Mouse (Mus musculus): ENCODE data around the gene Megf11.
A peak's percentile ranks its signal among the peaks of the same experiment; 100 is the strongest.
"Not testable (repeated sequence)": the region's sequence is repeated elsewhere in the genome, so short reads cannot be mapped to it uniquely, and the experiment has no call there.

Megf11 gene

GRCm38 (mm10) chr9:64697006-64697405 is 311.6 kb downstream of the Megf11 start:
- DNase-seq (ENCODE audit: low read depth, low spot score), result no peak

- DNase-seq (ENCODE audit: low read depth, low spot score), result no peak
Measured at GRCm38 (mm10) chr9:64697677-64698076, 312.3 kb downstream of the Megf11 start.

DNA sequence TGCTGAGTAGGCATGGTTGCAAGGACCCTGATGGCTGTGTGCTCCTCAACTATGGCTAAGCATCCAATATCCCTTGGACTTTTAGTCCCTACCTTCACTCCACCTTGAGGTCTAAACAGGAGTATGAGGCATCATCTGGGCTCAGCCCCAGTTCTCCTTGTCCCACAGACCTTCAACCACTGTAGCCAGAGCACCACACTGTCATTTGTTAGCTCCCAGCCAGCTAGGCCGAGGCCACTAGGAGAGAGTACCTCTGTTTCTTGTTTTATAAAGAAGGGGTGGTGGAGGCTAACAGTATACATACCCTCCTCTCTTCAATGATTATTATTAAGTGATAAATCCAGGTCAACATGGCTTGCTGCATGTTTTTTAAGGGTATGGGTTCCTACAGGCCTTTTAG is 313.2 kb downstream of the Megf11 start:
- no peak for DNase-seq (ENCODE audit: low read depth, low spot score)

GRCm38 (mm10) chr9:64700451-64701311 is 315.3 kb downstream of the Megf11 start:
- DNase-seq (ENCODE audit: low read depth, low spot score), result no peak

DNA sequence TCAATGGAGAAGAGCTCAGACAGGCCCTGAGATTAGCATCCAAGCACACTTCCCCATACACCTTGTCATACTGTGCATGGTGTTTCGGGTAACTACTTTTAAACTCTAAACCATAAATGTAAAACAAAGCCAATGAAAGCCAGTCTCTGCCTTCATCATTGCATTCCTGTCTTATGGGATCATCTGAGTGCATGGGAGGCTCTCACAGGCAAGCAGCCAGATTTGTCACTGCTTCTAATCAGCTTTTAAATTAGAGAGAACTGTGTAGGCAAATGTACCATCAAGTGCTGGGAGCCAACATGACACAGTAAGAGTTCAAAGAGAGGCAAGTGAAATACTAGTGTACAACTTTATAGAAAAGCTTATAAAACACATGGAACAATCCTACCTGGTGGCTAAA is 316.2 kb downstream of the Megf11 start:
- DNase-seq (ENCODE audit: low read depth, low spot score), result peak; percentile 60

DNA sequence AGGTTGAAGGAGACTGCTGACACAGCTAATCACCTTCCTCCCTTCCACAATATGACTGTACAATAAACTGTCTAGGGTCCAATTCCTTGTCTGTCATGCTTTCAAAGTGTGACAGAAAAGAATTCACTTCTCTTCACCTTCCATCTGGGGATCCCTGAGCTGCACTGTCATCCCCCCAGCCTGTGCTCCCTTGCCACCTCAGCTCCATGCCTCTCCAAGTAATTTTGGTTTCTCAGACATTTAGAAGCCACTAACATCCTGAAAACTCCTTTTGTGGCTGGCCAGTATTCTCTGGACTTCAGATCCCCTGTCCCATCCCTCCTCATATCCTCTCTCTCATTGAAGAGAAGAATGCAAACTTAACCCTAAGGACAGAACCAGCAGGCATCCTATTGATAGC is 317.0 kb downstream of the Megf11 start:
- no peak for DNase-seq (ENCODE audit: low read depth, low spot score)

DNA sequence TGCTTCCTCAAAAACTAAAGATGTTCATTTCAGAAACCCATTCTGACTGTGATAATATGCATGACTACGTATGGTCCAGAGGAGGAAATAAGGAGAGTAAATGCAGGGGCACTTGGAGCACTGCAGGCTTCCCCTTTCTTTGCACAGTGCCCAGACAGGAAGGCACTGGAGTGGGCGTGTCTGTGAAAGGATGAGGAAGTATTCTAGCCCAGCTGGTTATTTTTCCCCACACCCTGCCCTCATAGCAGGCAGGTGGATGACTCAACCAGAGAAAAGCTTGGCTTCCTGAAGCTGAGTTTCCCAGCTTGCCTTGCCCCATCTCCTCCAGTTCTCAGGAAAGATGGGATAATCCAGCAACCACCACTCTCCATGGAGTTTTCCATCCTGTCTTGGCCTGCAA is 317.5 kb downstream of the Megf11 start:
- DNase-seq (ENCODE audit: low read depth, low spot score), result peak; percentile 67

DNA sequence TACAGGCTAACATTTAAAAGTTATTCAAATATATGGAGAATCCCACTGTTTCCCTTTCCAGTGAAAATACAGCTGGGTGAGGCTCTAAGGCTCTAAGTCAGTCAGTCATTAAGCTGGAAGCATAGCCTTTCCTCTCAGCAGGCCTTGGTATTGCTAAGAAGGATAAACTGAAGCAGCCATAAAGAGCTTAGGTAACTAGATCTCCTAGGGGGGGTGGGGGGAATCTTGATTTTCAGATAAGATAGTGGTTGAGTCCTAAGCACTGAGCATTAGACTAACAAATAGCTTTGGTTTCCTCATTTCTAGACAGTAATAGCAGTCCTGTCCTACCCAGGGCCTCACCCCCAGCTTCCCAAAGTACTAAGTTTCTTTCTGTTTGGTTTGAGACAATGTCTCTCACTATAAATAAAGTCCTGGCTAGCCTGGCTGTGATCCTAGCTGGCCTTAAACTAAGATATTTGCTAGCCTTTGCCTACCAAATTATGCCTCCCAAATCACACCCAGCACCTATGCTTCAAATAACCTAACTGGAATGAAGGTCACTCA is 318.1 kb downstream of the Megf11 start:
- no peak for DNase-seq (ENCODE audit: low read depth, low spot score)

DNA sequence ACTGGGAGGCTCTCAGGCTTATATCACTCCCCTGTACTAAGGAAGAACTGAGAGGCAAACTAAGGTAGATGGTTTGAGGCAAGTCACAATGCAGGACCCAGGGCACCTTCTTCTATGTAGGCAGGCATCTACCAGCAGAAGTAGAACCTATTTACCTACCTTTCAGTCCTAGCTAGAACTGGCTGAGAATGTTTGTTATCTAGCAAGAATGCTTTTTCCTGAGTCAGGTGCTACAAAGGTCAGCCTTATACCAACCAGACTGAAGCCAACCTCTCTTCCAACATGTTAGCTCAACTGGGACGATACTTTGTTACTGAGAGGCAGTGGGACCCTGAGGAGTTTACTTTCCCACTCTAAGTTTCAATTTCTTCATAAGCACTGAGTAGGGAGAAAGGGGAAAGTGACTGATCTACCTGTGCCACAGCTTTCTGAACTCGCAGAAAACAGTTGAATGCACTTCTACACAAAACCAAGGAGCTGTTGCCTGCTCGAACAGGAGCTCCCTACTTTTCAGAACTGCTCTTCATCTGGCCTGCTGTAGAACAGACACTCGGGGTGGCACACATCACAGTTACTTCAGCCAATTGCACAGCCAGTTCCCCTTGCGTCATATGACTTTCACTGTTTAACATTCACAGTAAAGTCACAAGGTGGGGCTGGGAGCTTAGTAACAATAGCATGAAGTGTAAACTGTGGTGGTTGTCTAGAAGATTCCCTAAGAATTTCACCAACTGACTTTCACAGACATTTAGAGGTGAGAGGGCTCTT is 318.8 kb downstream of the Megf11 start:
- no peak for DNase-seq (ENCODE audit: low read depth, low spot score)

DNA sequence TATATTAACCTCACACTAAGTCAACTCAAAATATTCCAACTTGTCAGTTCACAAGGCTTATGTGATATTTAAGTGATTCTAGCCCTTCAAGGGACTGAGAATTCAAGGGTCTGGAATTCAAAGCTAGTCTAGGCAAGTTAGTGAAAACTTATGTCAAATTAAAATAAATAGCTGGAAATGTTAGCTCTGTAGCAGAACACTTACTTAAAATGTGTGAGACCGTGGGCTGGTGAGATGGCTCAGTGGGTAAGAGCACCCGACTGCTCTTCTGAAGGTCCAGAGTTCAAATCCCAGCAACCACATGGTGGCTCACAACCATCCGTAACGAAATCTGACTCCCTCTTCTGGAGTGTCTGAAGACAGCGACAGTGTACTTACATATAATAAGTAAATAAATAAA is 324.9 kb downstream of the Megf11 start:
- DNase-seq (ENCODE audit: low read depth, low spot score), result not testable (repeated sequence)

DNA sequence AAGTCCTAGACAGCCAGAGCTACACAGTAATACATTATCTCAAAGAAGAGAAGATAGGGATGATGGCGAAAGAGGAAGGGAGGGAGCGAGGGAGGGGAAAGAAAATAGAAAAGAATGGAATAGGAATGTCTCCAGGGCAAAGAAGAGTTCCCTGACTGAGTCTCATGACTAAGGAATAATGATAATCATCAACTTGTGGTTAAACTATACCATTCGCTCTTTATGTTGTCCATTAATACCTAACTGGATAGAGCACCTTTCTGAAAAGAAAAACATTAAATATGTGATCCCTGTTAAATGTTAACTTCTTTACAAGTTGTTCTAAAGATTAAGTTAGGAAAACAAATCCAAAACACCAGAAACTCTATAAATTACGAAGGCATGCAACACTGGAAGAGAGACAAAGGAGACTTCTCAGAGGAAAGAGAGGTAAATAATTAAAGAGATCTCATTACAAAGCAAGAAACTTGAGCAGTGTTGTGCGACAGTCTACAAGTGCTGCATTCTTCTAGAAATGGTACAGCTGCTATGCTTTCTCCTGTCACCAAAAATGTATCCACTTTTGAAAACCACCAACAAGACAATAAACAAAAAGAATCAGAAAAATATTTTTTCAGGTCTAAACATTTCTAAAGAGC is 334.2 kb downstream of the Megf11 start:
- no peak for DNase-seq (ENCODE audit: low read depth, low spot score)

GRCm38 (mm10) chr9:64726454-64726853 is 341.0 kb downstream of the Megf11 start:
- DNase-seq (ENCODE audit: low read depth, low spot score), result no peak

GRCm38 (mm10) chr9:64731029-64731560 is 345.7 kb downstream of the Megf11 start:
- DNase-seq (ENCODE audit: low read depth, low spot score), result no peak

DNA sequence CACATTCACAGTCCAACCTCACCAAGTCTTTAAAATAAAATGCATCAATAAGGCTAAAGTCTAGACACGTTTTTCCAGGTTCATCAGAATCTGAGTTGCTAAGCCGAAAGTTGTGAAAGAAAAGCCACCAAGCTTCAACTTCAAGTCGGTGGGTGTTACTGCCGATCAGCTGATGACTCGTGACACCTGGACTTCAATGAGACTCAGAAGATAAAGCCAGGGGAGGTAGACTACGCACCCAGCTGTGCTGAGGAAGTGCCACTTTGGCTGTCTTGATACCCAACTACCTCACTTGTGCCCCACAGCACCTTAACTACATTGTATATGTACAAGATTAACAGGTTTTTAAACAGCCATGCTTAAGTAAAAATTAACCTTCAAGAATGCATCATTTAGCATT is 348.7 kb downstream of the Megf11 start:
- DNase-seq (ENCODE audit: low read depth, low spot score), result peak; percentile 11

- not testable (repeated sequence) for DNase-seq (ENCODE audit: low read depth, low spot score)
Measured at GRCm38 (mm10) chr9:64734992-64735391, 349.6 kb downstream of the Megf11 start.

DNA sequence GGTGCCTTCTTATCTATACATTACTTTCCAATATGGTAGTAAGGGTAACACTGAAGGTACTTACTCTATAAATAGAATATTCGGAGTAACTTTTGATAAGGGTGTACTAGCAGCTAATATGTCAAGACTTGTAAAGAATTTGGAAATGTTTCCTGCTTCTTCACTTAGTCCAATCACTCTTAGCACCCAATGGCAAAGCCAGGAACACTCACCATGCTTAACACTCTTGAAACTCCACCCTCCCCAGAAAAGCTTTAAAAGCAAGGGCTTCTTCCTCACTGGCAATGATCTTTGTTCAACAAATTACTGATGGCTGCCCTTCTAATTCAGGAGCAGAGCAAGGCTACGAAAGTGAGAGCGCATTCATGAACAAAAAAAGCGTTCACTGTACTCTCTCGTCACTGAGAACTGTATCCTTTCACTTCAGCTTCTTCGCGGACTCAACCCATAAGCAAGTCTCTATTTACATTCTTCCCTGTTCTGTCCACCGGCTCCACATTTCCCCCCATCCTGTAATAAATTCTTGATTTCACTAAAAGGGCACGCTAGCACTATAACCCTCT is 350.7 kb downstream of the Megf11 start:
- DNase-seq (ENCODE audit: low read depth, low spot score), result peak; percentile 50

- DNase-seq (ENCODE audit: low read depth, low spot score), result peak; percentile 87
Measured at GRCm38 (mm10) chr9:64736639-64737405, 351.4 kb downstream of the Megf11 start.

DNA sequence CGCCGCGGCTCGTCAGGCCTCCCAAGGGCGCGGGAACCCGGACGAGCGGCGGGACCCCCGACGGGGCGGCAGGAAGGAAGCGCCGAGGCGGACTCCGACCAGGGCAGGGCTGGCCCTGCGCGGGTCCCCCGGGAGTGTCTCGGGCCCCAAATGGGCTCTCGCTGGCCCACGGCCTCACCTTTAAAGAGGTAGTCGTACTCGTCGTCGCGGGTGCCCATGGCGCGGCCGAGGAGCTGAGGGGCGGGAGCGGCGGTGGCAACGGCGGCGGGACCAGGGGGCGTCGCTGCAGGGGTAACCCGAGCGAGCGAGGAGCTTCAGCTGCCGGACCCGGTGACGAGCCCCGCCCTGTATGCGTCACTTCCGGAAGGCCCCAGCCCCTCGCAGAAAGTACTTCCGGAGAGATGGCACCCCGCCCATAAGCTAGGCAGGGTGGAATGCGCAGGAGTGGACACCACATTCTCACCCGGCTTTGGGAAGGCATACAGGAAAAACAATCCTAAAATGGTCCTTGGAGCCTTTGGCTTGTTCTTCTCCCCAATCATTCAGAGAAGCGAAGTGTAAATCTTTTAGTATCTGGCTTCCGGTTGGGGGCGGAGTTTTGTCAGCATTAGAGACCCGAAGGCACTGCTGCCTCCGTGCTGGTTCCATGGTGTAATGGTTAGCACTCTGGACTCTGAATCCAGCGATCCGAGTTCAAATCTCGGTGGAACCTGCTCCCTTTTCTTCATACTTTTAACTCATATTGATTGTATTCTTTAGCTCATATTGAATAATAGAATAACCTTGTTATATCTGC is 352.2 kb downstream of the Megf11 start, which contains the start of gene Rab11a:
Rab11a (minus strand) TSS at position 353 of the 796 bp plus-strand sequence.
- peak; percentile 93 for DNase-seq (ENCODE audit: low read depth, low spot score)

DNA sequence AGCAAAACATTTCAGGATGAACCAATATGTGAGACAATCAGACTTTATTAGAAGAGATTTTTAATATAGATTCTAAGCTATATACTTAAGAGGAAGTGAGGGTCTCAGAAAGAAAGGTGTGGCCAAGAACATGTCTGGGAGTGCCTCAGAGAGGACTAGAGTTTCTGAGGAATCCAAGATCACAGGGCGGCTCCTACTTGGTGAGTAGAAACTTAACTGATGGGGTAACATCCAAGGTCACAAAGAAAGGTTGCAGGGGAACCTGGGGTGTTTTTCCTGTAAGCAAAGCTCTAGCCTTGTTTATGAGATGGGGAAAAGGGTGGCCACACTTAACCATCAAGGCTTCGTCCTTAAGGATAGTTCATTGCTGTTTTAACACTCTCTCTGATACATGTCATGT is 353.6 kb downstream of the Megf11 start:
- no peak for DNase-seq (ENCODE audit: low read depth, low spot score)

- DNase-seq (ENCODE audit: low read depth, low spot score), result no peak
Measured at GRCm38 (mm10) chr9:64742453-64742852, 357.0 kb downstream of the Megf11 start.
